Mouse (Mus musculus) mature B cell (primary cell): ENCODE data around the gene Cers6.

Source experiments
- in situ Hi-C: fragments of 300-500 bp; cut with MboI; formaldehyde crosslinking; loops from 2 replicates; pipeline ENCODE4 v1.14.3; 2019

Cers6 gene

GRCm38 (mm10) chr2:68966360-68966759 is 105.1 kb downstream of the Cers6 start:
- in situ Hi-C loops = no loop called here

GRCm38 (mm10) chr2:68968028-68968427 is 106.8 kb downstream of the Cers6 start:
- in situ Hi-C loops = no loop called here

GRCm38 (mm10) chr2:68971840-68972239 is 110.6 kb downstream of the Cers6 start:
- in situ Hi-C loops = no loop called here

- in situ Hi-C loops = no loop called here
Measured at GRCm38 (mm10) chr2:68973753-68974152, 112.5 kb downstream of the Cers6 start.

GRCm38 (mm10) chr2:68975286-68975685 is 114.0 kb downstream of the Cers6 start:
- in situ Hi-C loops = no loop called here

GRCm38 (mm10) chr2:68975780-68976179 is 114.5 kb downstream of the Cers6 start:
- in situ Hi-C loops = no loop called here

GRCm38 (mm10) chr2:68978244-68978643 is 117.0 kb downstream of the Cers6 start:
- in situ Hi-C loops = no loop called here

GRCm38 (mm10) chr2:68978660-68979604 is 117.7 kb downstream of the Cers6 start:
- in situ Hi-C loops = no loop called here

- in situ Hi-C loops = no loop called here
Measured at GRCm38 (mm10) chr2:68981302-68981701, 120.1 kb downstream of the Cers6 start.

- in situ Hi-C loops = no loop called here
Measured at GRCm38 (mm10) chr2:68981756-68982409, 120.6 kb downstream of the Cers6 start.

- in situ Hi-C loops = no loop called here
Measured at GRCm38 (mm10) chr2:68982979-68983378, 121.7 kb downstream of the Cers6 start.

- in situ Hi-C loops = no loop called here
Measured at GRCm38 (mm10) chr2:68983431-68983830, 122.2 kb downstream of the Cers6 start.

GRCm38 (mm10) chr2:68989117-68989516 is 127.9 kb downstream of the Cers6 start:
- in situ Hi-C loops = no loop called here

- in situ Hi-C loops = no loop called here
Measured at GRCm38 (mm10) chr2:68992629-68993028, 131.4 kb downstream of the Cers6 start.

- in situ Hi-C loops = no loop called here
Measured at GRCm38 (mm10) chr2:68994441-68994840, 133.2 kb downstream of the Cers6 start.

- in situ Hi-C loops = no loop called here
Measured at GRCm38 (mm10) chr2:68995723-68996122, 134.5 kb downstream of the Cers6 start.

- in situ Hi-C loops = no loop called here
Measured at GRCm38 (mm10) chr2:68996268-68996667, 135.0 kb downstream of the Cers6 start.

- in situ Hi-C loops = no loop called here
Measured at GRCm38 (mm10) chr2:69004001-69004400, 142.8 kb downstream of the Cers6 start.

GRCm38 (mm10) chr2:69011392-69011791 is 150.2 kb downstream of the Cers6 start:
- in situ Hi-C loops = no loop called here

GRCm38 (mm10) chr2:69011860-69012259 is 150.6 kb downstream of the Cers6 start:
- in situ Hi-C loops = no loop called here

- in situ Hi-C loops = no loop called here
Measured at GRCm38 (mm10) chr2:69014241-69014640, 153.0 kb downstream of the Cers6 start.

GRCm38 (mm10) chr2:69015172-69015724 is 154.0 kb downstream of the Cers6 start:
- in situ Hi-C loops = no loop called here

- in situ Hi-C loops = no loop called here
Measured at GRCm38 (mm10) chr2:69015822-69016221, 154.6 kb downstream of the Cers6 start.
